Mouse (Mus musculus): Measurements from ENCODE around the gene Sp9. TPM values are rescaled to one million over a fixed set of nuclear protein-coding genes. Genes with fewer than 3 reads are reported as not detected.

The Sp9 gene
- total RNA-seq (2021) = not detected
- long read RNA-seq, experiment 1 = 0 reads
- long read RNA-seq, experiment 2 = 0 reads

GRCm38 (mm10) chr2:73271459-73272161 lies at the start of gene Sp9:
Gene Sp9 (plus strand): TSS chr2:73271925.
- DNase-seq = no peak

GRCm38 (mm10) chr2:73231081-73231480 lies 40.6 kb upstream of the Sp9 start:
- DNase-seq = no peak

GRCm38 (mm10) chr2:73241299-73241698 lies 30.4 kb upstream of the Sp9 start:
- no peak for DNase-seq

GRCm38 (mm10) chr2:73248701-73249100 lies 23.0 kb upstream of the Sp9 start:
- DNase-seq = no peak

GRCm38 (mm10) chr2:73263172-73263765 lies 8.5 kb upstream of the Sp9 start:
- no peak for DNase-seq

GRCm38 (mm10) chr2:73263794-73264610 lies 7.7 kb upstream of the Sp9 start:
- no peak for DNase-seq

- DNase-seq = no peak
Observed at GRCm38 (mm10) chr2:73264611-73265195, 7.0 kb upstream of the Sp9 start.

- DNase-seq = no peak
Observed at GRCm38 (mm10) chr2:73266011-73266410, 5.7 kb upstream of the Sp9 start.

GRCm38 (mm10) chr2:73266623-73267022 lies 5.1 kb upstream of the Sp9 start:
- DNase-seq = no peak

- no peak for DNase-seq
Observed at GRCm38 (mm10) chr2:73267231-73267630, 4.5 kb upstream of the Sp9 start.

GRCm38 (mm10) chr2:73267818-73268217 lies 3.9 kb upstream of the Sp9 start:
- no peak for DNase-seq

GRCm38 (mm10) chr2:73268281-73268680 lies 3.4 kb upstream of the Sp9 start:
- DNase-seq = no peak

GRCm38 (mm10) chr2:73268836-73269395 lies 2.8 kb upstream of the Sp9 start:
- DNase-seq = no peak

GRCm38 (mm10) chr2:73269666-73270065 lies 2.1 kb upstream of the Sp9 start:
- DNase-seq = no peak

GRCm38 (mm10) chr2:73270071-73270592 lies 1.6 kb upstream of the Sp9 start:
- DNase-seq = no peak

- DNase-seq = no peak
Observed at GRCm38 (mm10) chr2:73270593-73271458, 899 bp upstream of the Sp9 start.

- DNase-seq = no peak
Observed at GRCm38 (mm10) chr2:73272351-73273248, 875 bp downstream of the Sp9 start.

GRCm38 (mm10) chr2:73273249-73274118 lies 1.8 kb downstream of the Sp9 start:
- DNase-seq = no peak

All from adrenal gland, postnatal 10 days (tissue).